Mouse (Mus musculus) forebrain, embryonic 14.5 days (tissue): ENCODE results near the gene Tspan10. TPM values are rescaled to one million over a fixed set of nuclear protein-coding genes. Genes with fewer than 3 reads are reported as not detected.
"Not testable (repeated sequence)": the region's sequence is repeated elsewhere in the genome, so short reads cannot be mapped to it uniquely, and the experiment has no call there.

Experiments
- ATAC-seq: fragments of 200-750 bp; cut with Nextera tagmentation; 2 replicates; pipeline ENCODE4 v1.8.0; 2017; ENCODE audit warnings: mild to moderate bottlenecking, moderate library complexity
- DNase-seq: peaks from one replicate; pipeline ENCODE4 v3.0.0-alpha.2; 2015; ENCODE audit warnings: low spot score
- H3K27ac ChIP-seq: fragments of 300-500 bp; sonication (generic); 2 replicates; pipeline ENCODE4 v1.5.1; 2014; ENCODE audit warnings: low read depth, mild to moderate bottlenecking, control low read depth, low read length, moderate library complexity
- H3K27me3 ChIP-seq: fragments of 300-500 bp; sonication (generic); replicated peaks from 2 replicates; pipeline ENCODE4 v1.6.1; 2014; ENCODE audit warnings: low read length, control low read depth, mixed read lengths; ENCODE audit not compliant: control insufficient read depth, insufficient read depth
- H3K36me3 ChIP-seq: fragments of 300-500 bp; sonication (generic); 2 replicates; pipeline ENCODE4 v1.6.1; 2014; ENCODE audit warnings: low read length, control low read depth; ENCODE audit not compliant: control insufficient read depth, insufficient read depth
- H3K4me1 ChIP-seq: fragments of 300-500 bp; sonication (generic); 2 replicates; pipeline ENCODE4 v1.6.1; 2014; ENCODE audit warnings: antibody characterized with exemption, low read length, control low read depth; ENCODE audit not compliant: control insufficient read depth, insufficient read depth
- H3K4me2 ChIP-seq: fragments of 300-500 bp; sonication (generic); 2 replicates; pipeline ENCODE4 v1.6.1; 2014; ENCODE audit warnings: mild to moderate bottlenecking, control low read depth, low read length
- H3K4me3 ChIP-seq: fragments of 300-500 bp; sonication (generic); 2 replicates; pipeline ENCODE4 v1.5.1; 2014; ENCODE audit warnings: low read depth, low read length, control low read depth
- H3K9ac ChIP-seq: fragments of 300-500 bp; sonication (generic); 2 replicates; pipeline ENCODE4 v1.6.1; 2014; ENCODE audit warnings: mild to moderate bottlenecking, low read length, control low read depth, moderate library complexity
- H3K9me3 ChIP-seq: fragments of 300-500 bp; sonication (generic); replicated peaks from 2 replicates; pipeline ENCODE4 v1.6.1; 2016; ENCODE audit warnings: low read length, control low read depth, mixed read lengths; ENCODE audit not compliant: control insufficient read depth
- WGBS: fragments of 180-500 bp; shearing (Covaris S2); extraction: QIAGEN DNeasy Blood & Tissue Kit; methylation state at CpG from one replicate; pipeline ENCODE4 v1.1.7; 2014; 5-methylcytosine and 5-hydroxymethylcytosine counted together
- polyA plus RNA-seq: library from polyadenylated mRNA; unstranded; fragments of >200 nt; fragmentation: Nextera tagmentation; extraction: Ambion mirVana; gene quantifications from 2 replicates; pipeline ENCODE4 v1.2.1, GENCODE M21; 2014

Gene Tspan10
- not detected in 2 replicates for polyA plus RNA-seq

DNA sequence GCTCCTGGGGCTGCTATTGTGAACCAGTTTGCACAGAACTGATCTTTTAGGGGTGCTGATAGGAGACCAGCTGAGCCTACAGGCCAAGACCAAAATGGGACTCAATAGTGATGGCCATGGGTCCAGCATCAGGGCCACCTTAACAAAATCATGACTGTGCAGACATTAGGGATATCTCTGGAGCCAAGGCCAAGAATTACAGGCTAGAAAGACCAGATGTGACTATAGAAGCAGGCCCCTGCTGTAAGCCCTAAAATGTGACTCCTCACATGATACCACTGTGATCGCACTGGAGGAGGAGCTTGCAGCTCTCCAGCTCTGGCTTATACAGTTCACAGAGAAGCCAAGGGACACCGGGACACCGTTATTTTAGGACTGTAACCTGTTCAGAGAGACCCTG is at the start of gene Tspan10:
TSS of gene Tspan10 (plus strand) at position 301 of the 400 bp plus-strand sequence.
- Histone ChIP-seq H3K9ac (no peak within 1 kb of the TSS), H3K9me3 (no peaks in the 10 kb centered on the region), H3K27me3 (no peaks in the 10 kb centered on the region), H3K4me1 (no peaks in the 10 kb centered on the region), H3K4me3 (no peak within 1 kb of the TSS), H3K27ac (no peak within 1 kb of the TSS), H3K4me2 (no peak within 1 kb of the TSS), H3K36me3 (no peaks in the 10 kb centered on the region)
- no peak for ATAC-seq
- 86% methylated on average over 3 of the region's 3 CpGs for WGBS
- DNase-seq: no peak

DNA sequence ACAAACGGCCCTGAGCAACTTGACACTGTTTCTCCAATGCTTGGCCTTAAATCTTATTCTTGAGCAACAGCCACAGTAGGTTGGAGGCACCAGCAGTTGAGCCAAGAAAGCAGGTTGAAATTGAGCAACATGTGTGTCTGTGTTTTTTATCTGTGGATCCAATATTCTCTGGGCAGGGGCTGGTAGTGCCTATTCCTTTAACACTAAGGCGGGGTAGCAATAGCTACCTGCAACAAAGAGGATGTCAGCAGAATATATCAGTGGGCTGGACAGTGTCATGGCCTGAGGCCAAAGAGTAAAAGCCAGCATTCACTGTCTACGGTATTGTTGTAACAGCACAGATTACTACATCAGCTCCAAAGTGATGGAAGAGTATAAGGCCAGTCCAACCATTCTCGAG is 46.8 kb upstream of the Tspan10 start:
- DNase-seq (no peak), ATAC-seq (no peak)
- H3K9ac ChIP-seq: no peak overlapping the region
- H3K36me3 ChIP-seq: peaks cover 77% of the 10 kb centered on the region
- WGBS: 87% methylated on average over 4 of the region's 4 CpGs
- no peak overlapping the region for H3K4me3 ChIP-seq
- H3K4me1 ChIP-seq: no peaks in the 10 kb centered on the region
- H3K27me3 ChIP-seq: no peaks in the 10 kb centered on the region
- no peaks in the 10 kb centered on the region for H3K9me3 ChIP-seq
- H3K27ac ChIP-seq: no peak overlapping the region
- H3K4me2 ChIP-seq: no peak overlapping the region

GRCm38 (mm10) chr11:120397602-120398001 is 44.8 kb upstream of the Tspan10 start:
- H3K27me3 ChIP-seq: no peaks in the 10 kb centered on the region
- DNase-seq (no peak), ATAC-seq (no peak)
- H3K27ac ChIP-seq: no peak overlapping the region
- no peak overlapping the region for H3K9ac ChIP-seq
- H3K4me2 ChIP-seq: no peak overlapping the region
- no peak overlapping the region for H3K4me3 ChIP-seq
- H3K36me3 ChIP-seq: peaks cover 78% of the 10 kb centered on the region
- H3K4me1 ChIP-seq: no peaks in the 10 kb centered on the region
- whole genome bisulfite sequencing: 88% methylated on average over 2 of the region's 2 CpGs
- no peaks in the 10 kb centered on the region for H3K9me3 ChIP-seq

DNA sequence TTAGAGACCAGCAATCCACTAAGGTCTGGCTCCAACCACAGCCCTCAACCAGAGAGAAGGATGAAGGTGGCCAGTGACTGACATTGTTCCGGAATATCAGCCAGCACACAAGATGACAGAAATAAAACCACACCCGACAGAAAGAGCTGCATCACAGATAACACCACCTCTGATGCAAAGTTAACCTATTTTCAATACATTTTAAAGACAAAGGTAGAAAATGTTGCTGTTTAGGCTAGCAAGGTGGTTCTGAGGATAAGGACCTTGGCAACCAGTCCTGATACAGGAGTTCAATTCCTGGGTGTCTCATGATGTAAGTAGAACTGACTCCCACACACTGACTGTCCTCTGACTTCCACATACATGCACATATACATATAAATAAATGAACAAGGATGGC is 43.1 kb upstream of the Tspan10 start:
- WGBS: 100% methylated on average over 2 of the region's 2 CpGs
- Histone ChIP-seq H3K27ac (no peak overlapping the region), H3K36me3 (peaks cover 76% of the 10 kb centered on the region), H3K9ac (no peak overlapping the region), H3K4me2 (no peak overlapping the region), H3K9me3 (no peaks in the 10 kb centered on the region), H3K4me1 (no peaks in the 10 kb centered on the region), H3K27me3 (no peaks in the 10 kb centered on the region), H3K4me3 (no peak overlapping the region)
- DNase-seq (no peak), ATAC-seq (no peak)

GRCm38 (mm10) chr11:120404814-120405213 is 37.6 kb upstream of the Tspan10 start:
- H3K9me3 ChIP-seq: no peaks in the 10 kb centered on the region
- no peak overlapping the region for H3K9ac ChIP-seq
- H3K36me3 ChIP-seq: peaks cover 85% of the 10 kb centered on the region
- H3K4me3 ChIP-seq: no peak overlapping the region
- no peak for DNase-seq
- no peaks in the 10 kb centered on the region for H3K4me1 ChIP-seq
- 97% methylated on average over 1 of the region's 1 CpGs for WGBS
- no peak overlapping the region for H3K4me2 ChIP-seq
- no peak overlapping the region for H3K27ac ChIP-seq
- no peaks in the 10 kb centered on the region for H3K27me3 ChIP-seq
- no peak for ATAC-seq

GRCm38 (mm10) chr11:120405867-120406266 is 36.6 kb upstream of the Tspan10 start:
- Histone ChIP-seq H3K36me3 (peaks cover 85% of the 10 kb centered on the region), H3K4me2 (no peak overlapping the region), H3K4me3 (no peak overlapping the region), H3K27me3 (no peaks in the 10 kb centered on the region), H3K9ac (no peak overlapping the region), H3K9me3 (no peaks in the 10 kb centered on the region), H3K27ac (no peak overlapping the region), H3K4me1 (no peaks in the 10 kb centered on the region)
- ATAC-seq: no peak
- WGBS: 92% methylated on average over 3 of the region's 3 CpGs
- DNase-seq: no peak

DNA sequence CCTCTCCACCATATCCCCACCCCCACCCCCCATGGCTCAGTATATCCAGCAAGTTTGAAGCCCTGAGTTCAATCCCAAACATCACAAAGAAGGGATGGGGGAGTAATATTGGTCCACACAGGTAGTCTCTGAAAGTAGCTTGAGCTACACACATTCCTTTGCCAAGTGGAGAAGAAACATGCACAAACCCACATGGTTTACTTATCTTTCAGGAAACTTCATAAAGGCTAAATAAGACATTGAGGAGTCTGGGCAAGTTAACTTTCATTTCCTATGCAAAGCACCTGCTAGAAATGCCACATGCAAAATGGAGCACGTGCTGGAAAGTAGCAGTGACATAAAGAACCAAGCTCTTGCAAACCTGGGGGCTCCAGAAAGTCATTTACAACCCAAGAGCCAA is 36.0 kb upstream of the Tspan10 start:
- Histone ChIP-seq H3K27ac (no peak overlapping the region), H3K9me3 (no peaks in the 10 kb centered on the region), H3K36me3 (peaks cover 85% of the 10 kb centered on the region), H3K9ac (no peak overlapping the region), H3K4me1 (no peaks in the 10 kb centered on the region), H3K4me3 (no peak overlapping the region), H3K27me3 (no peaks in the 10 kb centered on the region), H3K4me2 (no peak overlapping the region)
- no peak for ATAC-seq
- no peak for DNase-seq
- WGBS: 88% methylated on average over 1 of the region's 1 CpGs

- H3K4me2 ChIP-seq, H3K9me3 ChIP-seq, H3K4me1 ChIP-seq, H3K27ac ChIP-seq, DNase-seq, H3K27me3 ChIP-seq, ATAC-seq, H3K4me3 ChIP-seq, H3K9ac ChIP-seq: not testable (repeated sequence)
- H3K36me3 ChIP-seq: peaks cover 87% of the 10 kb centered on the region
- 98% methylated on average over 7 of the region's 10 CpGs for WGBS
These were observed 28.8 kb upstream of the Tspan10 start for GRCm38 (mm10) chr11:120413621-120414020.

DNA sequence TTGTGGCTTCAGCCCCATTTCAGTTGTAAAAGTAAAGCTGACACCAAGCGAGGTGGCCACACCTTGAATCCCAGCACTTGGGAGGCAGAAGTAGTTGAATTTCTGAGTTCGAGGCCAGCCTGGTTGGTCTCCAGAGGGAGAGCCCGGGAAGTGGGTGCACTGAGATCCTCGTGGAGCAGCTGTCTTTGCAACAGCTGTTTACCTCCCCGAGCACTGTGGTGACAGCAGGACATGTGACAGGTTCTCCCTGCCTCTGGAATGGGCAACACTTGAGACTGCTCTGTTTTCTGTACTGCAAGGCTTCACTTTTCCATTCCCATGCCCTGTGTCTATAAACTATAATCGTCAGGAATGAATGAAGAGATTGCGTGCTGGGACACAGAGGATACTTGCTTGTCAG is 24.6 kb upstream of the Tspan10 start:
- Histone ChIP-seq H3K4me3 (no peak overlapping the region), H3K4me1 (no peaks in the 10 kb centered on the region), H3K36me3 (peaks cover 82% of the 10 kb centered on the region), H3K27me3 (no peaks in the 10 kb centered on the region), H3K9ac (no peak overlapping the region), H3K4me2 (no peak overlapping the region), H3K9me3 (no peaks in the 10 kb centered on the region), H3K27ac (no peak overlapping the region)
- 93% methylated on average over 7 of the region's 7 CpGs for WGBS
- ATAC-seq (no peak), DNase-seq (no peak)
